Mouse (Mus musculus) layer of hippocampus, adult 9-10 months (tissue): ENCODE data around the gene Fam20b.
A peak's percentile ranks its signal among the peaks of the same experiment; 100 is the strongest.
"Not testable (repeated sequence)": the region's sequence is repeated elsewhere in the genome, so short reads cannot be mapped to it uniquely, and the experiment has no call there.

Source experiments
- DNase-seq: peaks from one replicate; pipeline ENCODE4 v3.0.0; 2022; ENCODE audit warnings: low spot score

The Fam20b gene

GRCm38 (mm10) chr1:156669208-156669983, 49.5 kb downstream of the Fam20b start:
- no peak for DNase-seq

DNA sequence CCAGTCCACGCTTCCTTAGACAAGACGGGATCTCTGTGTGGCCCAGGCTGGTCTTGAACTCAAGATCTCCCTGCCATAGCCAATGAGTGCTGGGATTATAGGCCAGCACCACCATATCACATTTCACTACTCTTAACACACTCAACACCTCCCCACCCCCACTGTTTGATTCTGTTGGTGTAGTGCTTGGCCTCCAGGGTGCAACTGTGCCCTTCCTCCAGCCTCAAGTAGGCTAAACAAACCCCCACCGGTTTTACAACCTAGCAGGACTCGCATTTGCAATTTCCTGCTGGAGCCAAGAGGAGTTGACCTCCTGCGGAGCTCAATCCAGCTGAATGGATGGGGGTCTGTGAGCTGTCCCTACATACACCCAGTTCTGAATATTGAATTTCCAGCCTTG, 50.3 kb downstream of the Fam20b start:
- DNase-seq = no peak

- DNase-seq = no peak
These were observed 51.6 kb downstream of the Fam20b start for GRCm38 (mm10) chr1:156667141-156667926.

GRCm38 (mm10) chr1:156665777-156666176, 53.1 kb downstream of the Fam20b start:
- DNase-seq = no peak

- not testable (repeated sequence) for DNase-seq
These were observed 58.1 kb downstream of the Fam20b start for GRCm38 (mm10) chr1:156660660-156661236.

- no peak for DNase-seq
These were observed 58.8 kb downstream of the Fam20b start for GRCm38 (mm10) chr1:156659906-156660659.

DNA sequence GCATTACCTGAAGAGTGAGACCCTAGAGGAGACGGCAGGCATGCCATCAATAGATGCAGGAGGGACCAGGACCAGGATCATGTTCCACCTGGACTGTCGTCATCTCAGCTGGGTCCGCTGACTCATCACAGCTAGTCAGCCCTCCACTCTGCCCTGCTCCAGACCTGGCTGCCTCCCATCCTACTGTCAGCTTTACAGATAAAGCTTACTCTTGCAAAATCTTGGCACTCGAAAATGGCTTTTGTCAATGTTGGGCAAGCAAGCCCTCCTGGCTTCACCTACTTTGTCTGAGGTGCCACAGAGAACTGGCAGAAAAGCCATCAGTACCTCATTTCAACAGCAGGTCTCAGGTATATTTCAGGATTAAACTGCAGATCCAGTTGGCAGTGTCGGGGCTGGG, 60.2 kb downstream of the Fam20b start:
- no peak for DNase-seq

GRCm38 (mm10) chr1:156657523-156657922, 61.4 kb downstream of the Fam20b start:
- DNase-seq = no peak

DNA sequence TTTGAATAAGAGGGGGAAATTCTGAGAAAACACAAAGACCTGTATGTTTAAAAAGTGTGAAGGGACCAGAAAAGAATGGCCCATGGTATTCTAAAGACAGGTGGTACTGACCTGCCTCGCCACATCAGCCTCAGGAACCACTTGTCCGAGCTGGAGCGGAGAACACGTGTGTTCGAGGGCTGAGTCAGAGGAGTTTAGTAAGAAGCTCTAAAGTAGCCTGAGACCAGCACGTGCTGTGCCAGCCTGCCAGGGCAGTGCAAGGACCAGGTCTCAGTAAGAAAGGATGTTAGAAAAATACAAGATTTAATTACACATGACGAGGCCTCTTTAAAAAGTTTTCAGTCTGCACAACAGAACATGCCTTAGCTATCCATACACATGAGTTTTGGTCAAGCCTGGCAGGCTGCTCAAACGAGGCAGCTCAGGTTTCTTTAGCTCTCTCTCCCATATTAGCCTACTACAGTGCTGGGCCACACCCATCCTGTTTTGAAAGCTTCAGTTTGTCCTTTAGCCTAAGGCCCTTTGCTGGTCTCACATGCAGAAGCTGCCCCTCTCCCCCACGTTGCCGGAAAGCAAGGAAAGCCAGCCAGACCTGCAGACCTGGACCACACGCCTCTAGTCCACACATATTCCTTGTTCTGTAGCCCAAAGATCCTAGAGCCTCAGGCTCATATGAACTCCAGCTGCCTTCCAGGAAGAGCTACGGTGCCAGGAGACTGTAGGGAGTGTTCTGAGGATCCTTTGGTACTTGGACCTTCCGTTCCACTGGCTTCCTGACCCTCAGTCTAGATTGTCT, 64.0 kb downstream of the Fam20b start:
- DNase-seq = no peak

- no peak for DNase-seq
These were observed 66.6 kb downstream of the Fam20b start for GRCm38 (mm10) chr1:156652189-156652822.

DNA sequence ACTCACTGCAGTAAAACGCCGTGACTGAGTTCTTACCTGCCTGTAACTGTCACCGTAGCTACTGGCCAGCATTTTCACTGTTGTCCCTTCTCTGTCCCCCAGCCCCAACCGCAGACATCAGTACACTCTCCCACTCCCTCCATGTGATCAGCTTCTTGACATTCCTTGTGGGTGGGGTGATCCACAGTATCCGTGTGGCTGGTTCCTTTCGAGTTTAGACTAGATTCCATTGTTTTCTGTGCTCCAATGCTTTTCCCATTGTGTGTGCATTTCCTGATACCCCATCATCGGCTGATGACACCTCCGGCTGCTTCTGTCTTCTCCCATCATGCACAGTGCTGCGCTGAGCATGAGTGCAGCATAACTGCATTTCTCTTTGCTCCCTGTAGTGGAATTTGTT, 68.3 kb downstream of the Fam20b start:
- DNase-seq = no peak

- no peak for DNase-seq
These were observed 70.2 kb downstream of the Fam20b start for GRCm38 (mm10) chr1:156648705-156649104.

- DNase-seq = no peak
These were observed 72.9 kb downstream of the Fam20b start for GRCm38 (mm10) chr1:156645971-156646370.

DNA sequence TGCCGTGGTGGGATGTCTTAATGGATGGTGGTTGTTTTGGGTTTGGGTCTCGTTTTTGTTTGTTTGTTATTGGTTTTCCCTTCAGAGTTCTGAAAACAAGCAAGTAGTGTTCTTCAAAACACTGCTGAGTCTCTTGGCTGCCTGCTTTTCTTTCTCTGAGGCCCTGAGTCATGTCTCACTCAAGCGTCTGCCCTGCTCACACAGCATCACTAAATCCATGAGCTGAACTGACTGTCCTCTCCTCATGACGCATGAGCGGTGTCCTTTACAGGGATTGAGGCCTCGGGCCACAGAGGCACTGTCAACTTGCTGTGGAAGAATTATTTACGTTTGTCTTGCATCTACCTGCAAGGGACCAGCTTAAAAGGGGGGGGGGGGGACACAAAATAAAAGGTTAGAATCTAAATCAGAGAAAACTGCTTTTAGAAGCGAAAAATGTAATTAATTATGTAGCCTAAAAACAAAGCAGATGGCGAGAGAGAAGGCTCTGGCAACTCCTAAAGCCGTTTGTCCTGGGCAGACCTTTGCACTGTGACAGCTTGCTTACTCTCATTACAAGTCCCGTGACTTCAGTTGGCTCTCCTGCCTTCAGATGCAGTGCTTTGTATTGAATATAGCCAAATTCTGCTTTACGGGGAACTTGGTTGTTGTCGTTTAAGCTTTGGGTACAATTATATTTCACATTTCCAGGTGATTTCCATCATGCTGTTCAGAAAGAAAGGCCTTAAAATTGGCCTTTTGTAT, 73.9 kb downstream of the Fam20b start:
- no peak for DNase-seq

DNA sequence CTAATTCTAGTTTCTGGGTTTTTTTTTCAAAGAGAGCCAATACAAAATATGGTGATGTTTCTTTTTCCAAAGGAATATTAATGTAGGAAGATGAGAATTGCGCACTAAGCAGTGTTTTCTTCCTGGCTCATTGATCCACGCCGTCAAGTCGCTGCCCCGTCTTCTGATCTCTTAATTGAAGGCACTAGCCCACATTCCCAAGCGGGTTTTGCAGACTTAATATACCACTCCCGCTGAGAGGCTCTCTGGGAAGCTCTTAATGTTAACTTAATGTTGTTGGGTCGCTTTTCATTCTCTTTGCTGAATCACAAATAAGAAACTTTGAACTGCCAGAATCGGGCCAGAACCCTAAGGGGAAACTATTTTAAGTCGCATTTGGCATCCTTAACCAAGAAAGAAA, 74.8 kb downstream of the Fam20b start:
- DNase-seq = no peak

- DNase-seq = no peak
These were observed 76.1 kb downstream of the Fam20b start for GRCm38 (mm10) chr1:156642813-156643212.

DNA sequence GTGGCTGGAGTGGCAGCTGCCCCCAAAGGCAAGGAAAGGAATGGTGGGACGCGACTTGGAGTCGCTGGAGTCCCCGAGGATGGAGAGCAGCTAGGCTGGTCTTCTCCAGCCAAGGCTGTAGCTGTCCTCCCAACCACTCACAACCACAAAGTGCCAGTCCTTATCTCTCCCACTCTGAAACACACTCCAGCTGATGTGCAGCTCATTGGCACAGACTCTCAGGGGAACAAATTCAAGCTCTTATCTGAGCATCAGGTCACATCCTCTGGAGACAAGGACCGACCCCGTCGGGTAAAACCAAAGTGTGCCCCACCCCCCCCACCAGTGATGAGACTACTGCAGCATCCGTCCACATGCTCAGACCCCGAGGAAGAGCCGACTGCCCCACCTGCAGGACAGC, 77.1 kb downstream of the Fam20b start:
- no peak for DNase-seq

GRCm38 (mm10) chr1:156640577-156640976, 78.3 kb downstream of the Fam20b start:
- peak; percentile 71 for DNase-seq

DNA sequence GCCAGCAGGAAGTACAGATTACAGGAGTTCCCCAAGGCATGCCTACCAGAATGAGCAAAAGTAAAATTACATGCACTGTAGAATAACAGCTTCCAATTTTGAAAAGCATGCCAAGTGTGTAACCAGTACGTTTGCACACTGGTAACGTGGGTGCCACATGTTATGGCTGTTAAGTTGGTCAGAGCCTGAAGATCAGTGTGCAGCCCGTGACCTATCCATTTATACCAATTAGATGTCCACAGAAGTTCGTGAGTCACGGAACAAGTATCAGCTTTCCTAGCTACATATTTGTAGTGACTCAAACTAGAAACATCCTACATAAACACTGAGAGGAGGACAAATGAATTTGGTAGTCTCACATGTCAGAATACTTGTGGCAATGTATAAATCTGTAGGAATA, 79.4 kb downstream of the Fam20b start:
- no peak for DNase-seq

DNA sequence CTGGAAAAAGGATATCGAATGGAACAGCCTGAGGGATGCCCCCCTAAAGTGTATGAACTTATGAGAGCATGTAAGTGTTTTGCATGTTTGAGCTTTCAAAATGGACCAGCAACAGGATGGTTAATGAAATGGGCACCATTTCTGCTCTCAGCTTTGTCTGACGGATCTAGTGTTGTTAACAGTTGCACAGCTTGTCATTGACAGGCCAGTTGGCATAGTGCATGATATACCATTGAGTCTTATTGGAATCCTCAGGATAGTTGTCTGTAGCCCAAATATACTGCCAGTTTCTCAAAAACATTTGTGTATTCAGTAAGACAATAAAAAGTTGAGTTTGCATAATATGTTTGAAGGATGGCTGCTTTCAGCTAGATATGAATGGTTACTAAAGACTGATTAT, 83.7 kb downstream of the Fam20b start:
- no peak for DNase-seq
